Mouse (Mus musculus): ENCODE data around the gene Slc6a11. TPM values are rescaled to one million over a fixed set of nuclear protein-coding genes. Genes with fewer than 3 reads are reported as not detected.

Slc6a11 gene
- 109 and 136 TPM in 2 replicates for polyA plus RNA-seq (2015; fragmentation: Nextera tagmentation; extraction: Ambion mirVana)

- ATAC-seq = peak; percentile 64; the same call in 1 of the 2 replicates
- H3K4me1 ChIP-seq (ENCODE audit: control insufficient read depth, insufficient read depth, low read depth, low read length) = peaks cover 3% of the 10 kb centered on the region; the same call in 1 of the 2 replicates
Observed at GRCm38 (mm10) chr6:114131122-114131872, at the start of gene Slc6a11. Gene Slc6a11, plus strand, starts transcription at chr6:114131241.

GRCm38 (mm10) chr6:114087106-114087505 lies 43.9 kb upstream of the Slc6a11 start:
- H3K36me3 ChIP-seq (ENCODE audit: control insufficient read depth, insufficient read depth, low read length) = no peaks in the 10 kb centered on the region
- no peak for ATAC-seq
- H3K27ac ChIP-seq (ENCODE audit: low read depth, low read length) = no peak overlapping the region
- H3K27me3 ChIP-seq (replicated peaks; ENCODE audit: control insufficient read depth, insufficient read depth, low read length) = peaks cover 12% of the 10 kb centered on the region
- no peaks in the 10 kb centered on the region for H3K9me3 ChIP-seq (ENCODE audit: control insufficient read depth, low read length)
- no peak overlapping the region for H3K4me3 ChIP-seq (ENCODE audit: low read length)
- peaks cover under 1% of the 10 kb centered on the region; the same call in 1 of the 2 replicates for H3K4me1 ChIP-seq (ENCODE audit: control insufficient read depth, insufficient read depth, low read depth, low read length)
- no peak overlapping the region for H3K9ac ChIP-seq (ENCODE audit: low read depth, low read length)
- no peak overlapping the region for H3K4me2 ChIP-seq (ENCODE audit: low read length)
- WGBS = 32% methylated on average over 7 of the region's 7 CpGs

More at GRCm38 (mm10) chr6:114131122-114131872, at the start of gene Slc6a11:
- WGBS = 1% methylated on average over 67 of the region's 76 CpGs
- Histone ChIP-seq H3K27ac (ENCODE audit: low read depth, low read length) (peak within 1 kb of the TSS; percentile 52), H3K36me3 (ENCODE audit: control insufficient read depth, insufficient read depth, low read length) (no peaks in the 10 kb centered on the region), H3K9me3 (ENCODE audit: control insufficient read depth, low read length) (no peaks in the 10 kb centered on the region), H3K4me3 (ENCODE audit: low read length) (peak within 1 kb of the TSS; percentile 63), H3K4me2 (ENCODE audit: low read length) (peak within 1 kb of the TSS; percentile 88), H3K9ac (ENCODE audit: low read depth, low read length) (peak within 1 kb of the TSS; percentile 83), H3K27me3 (replicated peaks; ENCODE audit: control insufficient read depth, insufficient read depth, low read length) (no peaks in the 10 kb centered on the region)

GRCm38 (mm10) chr6:114089626-114090025 lies 41.4 kb upstream of the Slc6a11 start:
- Histone ChIP-seq H3K36me3 (ENCODE audit: control insufficient read depth, insufficient read depth, low read length) (no peaks in the 10 kb centered on the region), H3K4me3 (ENCODE audit: low read length) (no peak overlapping the region), H3K9me3 (ENCODE audit: control insufficient read depth, low read length) (no peaks in the 10 kb centered on the region), H3K9ac (ENCODE audit: low read depth, low read length) (no peak overlapping the region), H3K27ac (ENCODE audit: low read depth, low read length) (no peak overlapping the region), H3K4me2 (ENCODE audit: low read length) (no peak overlapping the region), H3K4me1 (ENCODE audit: control insufficient read depth, insufficient read depth, low read depth, low read length) (peaks cover 14% of the 10 kb centered on the region), H3K27me3 (replicated peaks; ENCODE audit: control insufficient read depth, insufficient read depth, low read length) (peaks cover 12% of the 10 kb centered on the region)
- ATAC-seq = peak; percentile 26
- WGBS = 16% methylated on average over 5 of the region's 5 CpGs

- no peaks in the 10 kb centered on the region for H3K9me3 ChIP-seq (ENCODE audit: control insufficient read depth, low read length)
- H3K4me2 ChIP-seq (ENCODE audit: low read length) = no peak overlapping the region
- no peak overlapping the region for H3K9ac ChIP-seq (ENCODE audit: low read depth, low read length)
- peaks cover 12% of the 10 kb centered on the region for H3K27me3 ChIP-seq (replicated peaks; ENCODE audit: control insufficient read depth, insufficient read depth, low read length)
- H3K4me1 ChIP-seq (ENCODE audit: control insufficient read depth, insufficient read depth, low read depth, low read length) = peaks cover 15% of the 10 kb centered on the region
- H3K27ac ChIP-seq (ENCODE audit: low read depth, low read length) = no peak overlapping the region
- WGBS = 26% methylated on average over 9 of the region's 9 CpGs
- no peaks in the 10 kb centered on the region for H3K36me3 ChIP-seq (ENCODE audit: control insufficient read depth, insufficient read depth, low read length)
- no peak for ATAC-seq
- H3K4me3 ChIP-seq (ENCODE audit: low read length) = no peak overlapping the region
Observed at GRCm38 (mm10) chr6:114092216-114092615, 38.8 kb upstream of the Slc6a11 start.

GRCm38 (mm10) chr6:114094251-114094650 lies 36.8 kb upstream of the Slc6a11 start:
- Histone ChIP-seq H3K4me2 (ENCODE audit: low read length) (no peak overlapping the region), H3K9ac (ENCODE audit: low read depth, low read length) (peak overlapping the region; percentile 33; the same call in 1 of the 2 replicates), H3K9me3 (ENCODE audit: control insufficient read depth, low read length) (no peaks in the 10 kb centered on the region), H3K27me3 (replicated peaks; ENCODE audit: control insufficient read depth, insufficient read depth, low read length) (0 out of 2 replicates have a peak, but pooled peaks cover 2% of the 10 kb centered on the region), H3K36me3 (ENCODE audit: control insufficient read depth, insufficient read depth, low read length) (no peaks in the 10 kb centered on the region), H3K4me1 (ENCODE audit: control insufficient read depth, insufficient read depth, low read depth, low read length) (peaks cover 15% of the 10 kb centered on the region), H3K27ac (ENCODE audit: low read depth, low read length) (peak overlapping the region; percentile 71), H3K4me3 (ENCODE audit: low read length) (no peak overlapping the region)
- ATAC-seq = peak; percentile 86
- WGBS = 27% methylated on average over 16 of the region's 16 CpGs

GRCm38 (mm10) chr6:114096574-114096973 lies 34.5 kb upstream of the Slc6a11 start:
- Histone ChIP-seq H3K36me3 (ENCODE audit: control insufficient read depth, insufficient read depth, low read length) (no peaks in the 10 kb centered on the region), H3K4me1 (ENCODE audit: control insufficient read depth, insufficient read depth, low read depth, low read length) (peaks cover 15% of the 10 kb centered on the region), H3K4me3 (ENCODE audit: low read length) (no peak overlapping the region), H3K27ac (ENCODE audit: low read depth, low read length) (no peak overlapping the region), H3K9ac (ENCODE audit: low read depth, low read length) (no peak overlapping the region), H3K4me2 (ENCODE audit: low read length) (no peak overlapping the region), H3K27me3 (replicated peaks; ENCODE audit: control insufficient read depth, insufficient read depth, low read length) (no peaks in the 10 kb centered on the region; the same call in 1 of the 2 replicates), H3K9me3 (ENCODE audit: control insufficient read depth, low read length) (no peaks in the 10 kb centered on the region)
- WGBS = 85% methylated on average over 6 of the region's 6 CpGs
- ATAC-seq = no peak

GRCm38 (mm10) chr6:114101923-114102322 lies 29.1 kb upstream of the Slc6a11 start:
- no peaks in the 10 kb centered on the region; the same call in 1 of the 2 replicates for H3K27me3 ChIP-seq (replicated peaks; ENCODE audit: control insufficient read depth, insufficient read depth, low read length)
- no peaks in the 10 kb centered on the region for H3K36me3 ChIP-seq (ENCODE audit: control insufficient read depth, insufficient read depth, low read length)
- no peak overlapping the region for H3K27ac ChIP-seq (ENCODE audit: low read depth, low read length)
- no peaks in the 10 kb centered on the region for H3K9me3 ChIP-seq (ENCODE audit: control insufficient read depth, low read length)
- H3K4me3 ChIP-seq (ENCODE audit: low read length) = no peak overlapping the region
- H3K9ac ChIP-seq (ENCODE audit: low read depth, low read length) = peak overlapping the region; percentile 23
- peak; percentile 62 for ATAC-seq
- 56% methylated on average over 8 of the region's 8 CpGs for WGBS
- H3K4me1 ChIP-seq (ENCODE audit: control insufficient read depth, insufficient read depth, low read depth, low read length) = peaks cover 3% of the 10 kb centered on the region; the same call in 1 of the 2 replicates
- no peak overlapping the region for H3K4me2 ChIP-seq (ENCODE audit: low read length)

- Histone ChIP-seq H3K9ac (ENCODE audit: low read depth, low read length) (no peak overlapping the region), H3K9me3 (ENCODE audit: control insufficient read depth, low read length) (no peaks in the 10 kb centered on the region), H3K4me2 (ENCODE audit: low read length) (no peak overlapping the region), H3K27ac (ENCODE audit: low read depth, low read length) (no peak overlapping the region), H3K4me1 (ENCODE audit: control insufficient read depth, insufficient read depth, low read depth, low read length) (no peaks in the 10 kb centered on the region), H3K36me3 (ENCODE audit: control insufficient read depth, insufficient read depth, low read length) (no peaks in the 10 kb centered on the region), H3K4me3 (ENCODE audit: low read length) (no peak overlapping the region), H3K27me3 (replicated peaks; ENCODE audit: control insufficient read depth, insufficient read depth, low read length) (no peaks in the 10 kb centered on the region)
- ATAC-seq = no peak
- WGBS = 47% methylated on average over 5 of the region's 5 CpGs
Observed at GRCm38 (mm10) chr6:114119507-114119906, 11.5 kb upstream of the Slc6a11 start.

- ATAC-seq = no peak
- 73% methylated on average over 5 of the region's 5 CpGs for WGBS
Observed at GRCm38 (mm10) chr6:114125530-114125929, 5.5 kb upstream of the Slc6a11 start.

More at GRCm38 (mm10) chr6:114125530-114125929, 5.5 kb upstream of the Slc6a11 start:
- Histone ChIP-seq H3K27me3 (replicated peaks; ENCODE audit: control insufficient read depth, insufficient read depth, low read length) (no peaks in the 10 kb centered on the region), H3K36me3 (ENCODE audit: control insufficient read depth, insufficient read depth, low read length) (no peaks in the 10 kb centered on the region), H3K9me3 (ENCODE audit: control insufficient read depth, low read length) (no peaks in the 10 kb centered on the region), H3K4me3 (ENCODE audit: low read length) (no peak overlapping the region), H3K27ac (ENCODE audit: low read depth, low read length) (no peak overlapping the region), H3K4me2 (ENCODE audit: low read length) (no peak overlapping the region), H3K4me1 (ENCODE audit: control insufficient read depth, insufficient read depth, low read depth, low read length) (no peaks in the 10 kb centered on the region), H3K9ac (ENCODE audit: low read depth, low read length) (no peak overlapping the region)
